Mouse (Mus musculus) frontal cortex, postnatal 14 days (tissue): ENCODE data around the gene Lmnb2.

Experiments
- DNase-seq, 2 experiments: peaks; one replicate each; pipeline ENCODE4 v3.0.0; 2022; ENCODE audit warnings: low spot score in 2 of 2

Gene Lmnb2

GRCm38 (mm10) chr10:80917779-80918434, at the start of gene Lmnb2:
Gene Lmnb2, minus strand, starts transcription at chr10:80918245.
- DNase-seq = peak; percentile 74 to 77

DNA sequence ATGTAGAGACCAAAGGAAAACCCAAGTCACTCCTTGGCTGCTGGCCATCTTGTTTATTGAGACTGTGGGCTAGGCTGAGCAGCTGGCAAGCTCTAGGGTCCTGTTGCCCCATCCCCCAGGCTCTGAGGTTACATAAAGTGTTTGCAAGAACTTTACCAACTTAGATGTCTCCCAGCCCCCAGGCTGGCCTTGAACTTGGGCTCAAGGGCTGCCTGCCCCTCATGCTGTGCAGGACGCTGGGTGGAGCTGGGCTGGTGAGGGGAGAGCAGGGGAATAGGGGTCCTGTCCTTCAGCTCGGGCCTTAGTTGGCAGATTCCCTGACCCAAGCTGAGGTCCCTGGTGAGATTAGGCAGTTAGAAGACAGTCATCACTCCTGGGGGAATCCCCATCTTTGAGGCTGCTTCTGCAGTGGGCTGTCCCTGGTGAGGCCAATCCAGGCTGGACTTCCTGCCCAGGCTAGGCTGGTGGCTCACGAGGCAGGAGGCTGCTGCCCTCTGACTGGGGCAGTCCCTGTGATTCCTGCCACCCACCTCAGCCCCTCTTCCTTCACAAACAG, 49.1 kb upstream of the Lmnb2 start:
- no peak for DNase-seq

GRCm38 (mm10) chr10:80966296-80966695, 48.3 kb upstream of the Lmnb2 start:
- no peak for DNase-seq

GRCm38 (mm10) chr10:80963031-80963975, 45.3 kb upstream of the Lmnb2 start:
- no peak for DNase-seq

GRCm38 (mm10) chr10:80962585-80962984, 44.5 kb upstream of the Lmnb2 start:
- no peak for DNase-seq

DNA sequence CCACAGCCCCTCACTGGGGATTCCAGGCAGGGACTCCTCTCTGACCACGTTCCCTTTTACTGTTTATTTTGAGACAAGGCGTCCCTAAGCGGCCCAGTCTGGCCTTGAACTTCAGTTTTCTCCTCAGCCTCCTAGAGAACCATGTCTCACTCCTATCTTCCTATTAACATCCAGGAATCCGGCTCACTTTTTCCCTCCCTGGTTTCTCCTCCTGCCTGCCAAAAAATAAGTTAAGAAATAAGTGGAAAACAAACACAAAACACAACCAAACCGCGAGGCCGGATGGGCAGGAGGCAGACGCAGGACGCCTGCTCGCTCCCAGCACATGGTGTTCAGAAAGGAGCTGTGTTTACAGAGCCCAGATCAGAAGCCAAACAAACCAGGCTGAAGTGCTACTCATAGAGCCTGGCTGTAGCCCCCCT, 44.0 kb upstream of the Lmnb2 start:
- DNase-seq = no peak

DNA sequence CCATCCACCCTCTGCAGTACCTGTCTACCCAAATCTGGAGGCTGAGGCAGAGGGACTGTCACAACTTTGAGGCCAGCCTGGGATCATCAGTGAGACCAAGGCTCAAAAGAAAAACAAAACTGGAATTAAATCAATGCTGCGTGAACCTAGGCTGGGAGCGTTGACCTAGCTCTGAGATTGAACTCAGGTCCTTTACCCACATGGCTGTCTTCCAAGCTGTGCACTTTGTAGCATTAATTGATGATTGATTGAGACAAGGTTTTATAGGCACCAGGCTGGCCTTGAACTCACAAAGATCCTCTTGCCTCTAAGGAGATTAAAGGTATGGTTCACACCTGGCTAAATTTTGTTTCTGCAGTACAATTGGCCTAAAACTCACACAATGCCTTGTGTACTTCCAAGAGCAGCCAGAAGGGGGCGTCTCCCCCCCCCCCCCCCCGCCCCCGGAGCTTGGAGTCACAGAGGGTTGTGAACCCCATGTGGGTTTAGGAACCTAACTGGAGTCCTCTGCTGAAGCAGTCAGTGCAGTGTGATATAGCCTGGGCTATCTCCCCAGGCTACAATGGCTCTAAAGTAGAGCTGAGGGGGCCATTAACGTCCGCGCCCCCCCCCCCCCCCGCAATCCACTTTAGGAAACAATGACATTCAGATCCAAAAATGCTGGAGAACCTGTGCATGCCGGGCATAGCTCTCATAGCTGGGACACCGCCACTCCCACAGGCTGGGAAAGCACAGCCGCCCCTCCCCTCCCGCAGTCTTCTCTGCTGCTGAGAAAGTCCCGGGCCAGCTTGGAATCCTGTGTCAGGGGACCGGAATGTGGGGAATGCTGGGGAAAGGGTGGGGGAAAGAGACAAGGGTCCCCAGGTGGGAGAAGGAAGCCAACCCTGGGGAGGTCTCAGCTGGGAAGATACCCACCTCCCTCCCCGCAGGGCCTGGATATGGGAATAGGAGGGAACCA, 42.8 kb upstream of the Lmnb2 start:
- no peak for DNase-seq

DNA sequence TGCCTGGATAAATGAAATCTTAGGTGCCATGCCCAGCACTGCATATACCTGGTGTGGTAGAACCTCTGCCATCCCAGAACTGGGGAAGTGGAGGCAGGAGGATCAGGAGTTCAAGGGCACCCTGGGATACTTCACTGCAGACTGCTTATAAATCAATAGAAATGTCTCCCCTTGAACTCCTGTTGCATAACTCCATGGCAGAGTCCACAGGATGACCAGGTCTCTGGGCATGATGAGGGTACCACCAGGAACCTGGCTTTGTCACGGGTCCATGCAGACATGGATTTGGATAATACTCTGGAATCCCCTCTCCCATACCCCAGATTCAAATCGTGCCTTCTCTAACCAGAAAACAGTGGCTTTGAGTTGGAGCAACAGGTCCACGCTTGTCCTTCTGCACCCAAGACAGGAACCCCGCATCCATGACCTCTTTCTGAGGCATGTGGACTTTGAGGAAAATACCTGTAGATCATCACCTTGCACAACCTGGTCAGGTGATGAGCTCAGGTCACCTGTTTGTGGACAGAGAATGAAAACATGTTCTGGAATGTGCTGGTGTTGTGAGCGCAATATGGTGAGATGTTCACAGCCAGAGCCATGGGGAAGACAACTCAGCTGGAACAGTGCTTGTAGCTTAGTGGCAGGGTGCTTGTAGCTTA, 41.1 kb upstream of the Lmnb2 start:
- DNase-seq = no peak

GRCm38 (mm10) chr10:80957791-80958190, 39.7 kb upstream of the Lmnb2 start:
- DNase-seq = no peak

DNA sequence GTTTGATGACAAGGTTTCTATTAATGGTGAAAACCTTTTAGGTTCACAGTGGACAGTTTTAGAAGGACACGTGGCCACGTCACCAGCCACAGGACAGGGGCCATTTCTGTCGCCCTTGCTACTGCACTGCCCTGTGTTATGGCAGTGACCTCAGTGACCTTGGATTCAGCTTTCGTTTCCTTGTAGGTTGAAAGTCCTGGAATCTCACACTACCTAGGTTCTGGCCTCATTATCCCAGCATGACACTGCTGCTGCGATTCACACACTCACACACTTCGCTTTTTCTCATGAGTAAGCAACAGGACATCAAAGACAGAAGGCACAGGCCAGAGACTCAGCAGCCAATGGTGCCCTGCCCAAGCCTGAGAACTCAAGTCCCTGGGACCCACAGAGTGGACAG, 38.9 kb upstream of the Lmnb2 start:
- DNase-seq = no peak

DNA sequence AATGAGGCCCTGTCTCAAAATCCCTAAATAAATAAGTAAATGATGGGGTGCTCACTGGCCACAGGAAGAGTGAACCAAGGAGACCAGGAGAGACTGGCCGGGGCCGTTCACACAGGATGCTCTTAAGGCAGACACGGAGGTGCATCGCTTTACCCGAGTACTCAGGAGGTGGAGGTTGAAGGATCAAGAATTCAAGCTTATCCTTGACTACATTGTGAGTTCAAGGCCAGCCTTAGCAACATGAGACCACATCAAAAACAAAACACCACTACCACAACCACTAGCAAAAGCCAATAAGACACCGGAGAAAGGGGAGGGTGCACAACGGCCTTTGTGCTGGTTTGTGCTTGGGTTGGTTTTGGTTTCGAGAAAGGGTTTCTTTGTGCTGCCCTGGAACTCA, 38.3 kb upstream of the Lmnb2 start:
- no peak for DNase-seq

DNA sequence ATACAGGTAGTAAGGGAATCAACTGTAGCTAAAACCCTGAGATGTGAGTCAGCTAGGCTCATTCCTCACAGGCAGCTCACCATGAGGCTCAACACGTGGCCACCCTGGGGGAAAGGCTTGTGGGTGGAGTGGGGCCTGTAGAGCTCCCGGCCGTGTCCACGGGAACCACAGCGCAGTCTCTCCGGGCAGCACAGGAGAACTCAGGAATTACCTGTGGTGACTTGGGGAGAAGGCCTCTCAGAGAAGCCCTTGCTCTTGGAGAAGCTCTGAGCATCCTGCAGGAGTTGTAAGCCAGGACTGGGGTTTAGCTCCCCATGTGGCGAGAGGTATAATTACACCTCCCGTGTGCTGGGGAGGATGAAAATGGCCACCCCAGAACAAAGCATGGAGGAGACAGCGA, 37.5 kb upstream of the Lmnb2 start:
- peak in 1 of 2 experiments; percentile 55 for DNase-seq

DNA sequence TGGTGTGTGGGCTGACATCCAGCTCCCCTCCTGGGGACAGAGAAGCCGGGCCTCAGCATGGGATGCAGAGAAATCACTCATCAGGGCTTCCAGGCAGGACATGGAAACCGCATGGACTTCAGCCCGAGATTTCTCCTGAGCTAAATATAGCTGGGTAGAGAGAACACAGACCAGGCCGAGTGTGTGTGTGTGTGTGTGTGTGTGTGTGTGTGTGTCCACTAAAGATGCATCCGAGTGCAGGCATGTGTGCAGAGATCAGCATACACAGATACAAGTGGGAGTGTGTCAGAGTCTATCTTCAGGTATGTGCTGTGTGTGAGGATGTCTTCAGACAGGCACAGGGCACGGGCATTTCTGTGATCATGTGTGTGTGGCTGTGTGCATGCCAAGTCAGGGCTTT, 36.8 kb upstream of the Lmnb2 start:
- DNase-seq = no peak

GRCm38 (mm10) chr10:80954415-80954814, 36.4 kb upstream of the Lmnb2 start:
- DNase-seq = no peak

GRCm38 (mm10) chr10:80952449-80952848, 34.4 kb upstream of the Lmnb2 start:
- no peak for DNase-seq

DNA sequence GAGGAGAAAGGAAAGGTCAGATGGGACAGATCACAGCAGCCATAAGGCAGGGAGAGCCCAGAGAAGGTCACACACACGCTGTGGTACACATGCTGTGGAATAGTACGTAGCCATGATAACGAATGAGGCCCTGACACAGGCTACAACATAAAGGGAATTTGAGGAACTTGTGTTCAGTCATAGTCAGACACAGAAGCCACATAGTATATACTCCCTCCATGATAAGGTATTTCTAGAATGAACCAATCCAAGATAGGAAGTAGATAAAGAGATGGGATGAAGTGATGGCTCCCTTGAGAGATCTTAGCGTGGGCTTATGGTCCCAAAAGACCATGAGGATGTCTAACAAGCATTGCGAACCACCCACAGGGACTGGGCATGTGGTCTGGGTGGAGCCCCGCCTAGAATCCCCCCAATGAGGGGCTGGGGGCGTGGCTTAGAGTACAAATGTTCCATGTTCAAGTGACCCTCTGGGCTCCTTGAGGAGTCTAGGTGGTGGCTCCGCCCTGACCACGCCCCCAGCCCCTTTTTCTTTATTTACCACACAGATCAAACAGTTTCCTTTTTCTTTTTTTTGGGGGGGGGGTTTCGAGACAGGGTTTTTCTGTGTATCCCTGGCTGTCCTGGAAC, 33.8 kb upstream of the Lmnb2 start:
- no peak for DNase-seq

DNA sequence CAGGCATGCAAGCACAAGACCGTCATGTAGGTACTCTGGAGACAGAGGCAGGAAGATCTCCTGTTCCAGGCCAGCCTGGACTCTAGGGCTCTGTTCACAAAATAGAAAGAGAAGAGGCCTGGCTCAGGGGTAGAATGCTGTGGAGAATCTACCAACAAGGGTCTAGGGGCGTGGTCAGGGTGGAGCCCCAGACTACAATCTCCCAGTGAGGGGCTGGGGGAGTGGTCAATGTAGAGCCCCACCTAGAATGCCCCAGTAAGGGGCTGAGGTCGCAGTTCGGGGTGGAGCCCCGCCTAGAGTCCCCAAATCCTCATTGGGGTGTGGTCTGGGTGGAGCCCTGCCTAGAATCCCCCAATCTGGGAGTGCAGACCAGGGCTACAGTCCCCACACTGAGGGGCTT, 32.3 kb upstream of the Lmnb2 start:
- no peak for DNase-seq

GRCm38 (mm10) chr10:80949081-80949480, 31.0 kb upstream of the Lmnb2 start:
- DNase-seq = no peak

DNA sequence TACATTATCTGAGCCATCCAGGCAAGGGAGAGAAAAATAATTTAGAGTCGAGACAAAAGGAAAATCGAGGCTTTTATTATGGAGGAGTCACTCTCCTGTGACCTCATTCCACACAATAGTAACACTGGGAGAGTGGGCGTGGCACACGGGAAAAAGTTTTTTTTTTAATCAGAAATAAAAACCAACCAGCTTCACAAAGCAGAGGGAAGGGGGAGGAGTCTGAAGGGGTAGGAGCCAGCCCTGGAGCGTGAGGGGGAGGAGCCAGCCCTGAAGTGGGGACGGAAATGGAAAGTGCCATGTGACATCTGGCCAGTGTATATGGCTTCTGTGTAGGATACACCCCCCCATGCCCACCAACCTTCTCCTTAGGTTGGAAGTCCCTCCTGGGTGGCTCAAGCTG, 30.5 kb upstream of the Lmnb2 start:
- no peak for DNase-seq

- DNase-seq = no peak
Measured at GRCm38 (mm10) chr10:80947802-80948201, 29.8 kb upstream of the Lmnb2 start.
